Mouse (Mus musculus) heart, adult 2 months (tissue): Measurements from ENCODE around the gene Cpsf3. TPM values are rescaled to one million over a fixed set of nuclear protein-coding genes. Genes with fewer than 3 reads are reported as not detected.
A peak's percentile ranks its signal among the peaks of the same experiment; 100 is the strongest.

Experiments
- DNase-seq, 2 experiments: peaks; one replicate each; pipeline ENCODE4 v3.0.0; 2021
- H3K27ac ChIP-seq: fragments of 200-600 bp; 2 replicates; pipeline ENCODE4 v1.8.1; 2022
- H3K27me3 ChIP-seq: fragments of 200-500 bp; 2 replicates; pipeline ENCODE4 v1.6.1; 2012; ENCODE audit warnings: mild to moderate bottlenecking, low read length, inconsistent platforms, mixed read lengths; ENCODE audit not compliant: control insufficient read depth, insufficient read depth
- H3K36me3 ChIP-seq: fragments of 200-500 bp; 2 replicates; pipeline ENCODE4 v1.6.1; 2012; ENCODE audit warnings: low read length, inconsistent platforms; ENCODE audit not compliant: control insufficient read depth, insufficient read depth
- H3K4me1 ChIP-seq: fragments of 200-500 bp; 2 replicates; pipeline ENCODE4 v1.6.1; 2011; ENCODE audit warnings: low read length; ENCODE audit not compliant: control insufficient read depth, insufficient read depth
- H3K4me3 ChIP-seq: fragments of 200-600 bp; 2 replicates; pipeline ENCODE4 v1.8.1; 2022
- H3K79me2 ChIP-seq: fragments of 200-500 bp; replicated peaks from 2 replicates; pipeline ENCODE4 v1.6.1; 2012; ENCODE audit warnings: mild to moderate bottlenecking, inconsistent platforms, low read length, moderate library complexity, mixed read lengths; ENCODE audit not compliant: control insufficient read depth, insufficient read depth
- H3K9ac ChIP-seq: fragments of 200-500 bp; 2 replicates; pipeline ENCODE4 v1.6.1; 2012; ENCODE audit warnings: low read depth, mild to moderate bottlenecking, control low read depth, inconsistent platforms, low read length, mixed read lengths
- CTCF ChIP-seq: fragments of 200-600 bp; IDR thresholded peaks from 2 replicates; pipeline ENCODE4 v1.8.1; 2022; ENCODE audit warnings: antibody characterized with exemption, mild to moderate bottlenecking, moderate library complexity
- EP300 ChIP-seq: fragments of 200-500 bp; IDR thresholded peaks from 2 replicates; pipeline ENCODE4 v1.6.1; 2011; ENCODE audit warnings: low read depth, low read length, control low read depth; ENCODE audit not compliant: insufficient read depth
- POLR2A ChIP-seq: fragments of 200-500 bp; IDR thresholded peaks from 2 replicates; pipeline ENCODE4 v1.6.1; 2011; ENCODE audit warnings: mild to moderate bottlenecking, low read depth, low read length, control low read depth; ENCODE audit not compliant: insufficient read depth
- WGBS: fragments of 180-500 bp; shearing (Covaris S2); methylation state at CpG from one replicate; pipeline ENCODE4 v1.1.7; 2018; 5-methylcytosine and 5-hydroxymethylcytosine counted together
- intact Hi-C: fragments of 180-260 bp; cut with DNase I; formaldehyde crosslinking; loops from one replicate; pipeline ENCODE4 v1.15.1; 2025
- polyA plus RNA-seq: library from polyadenylated mRNA; depleted of rRNA; stranded (reverse); fragments of >200 nt; gene quantifications from 2 replicates; pipeline ENCODE4 v1.2.3, GENCODE M21; 2012
- total RNA-seq, 2 experiments: library from RNA; stranded (reverse); gene quantifications; 2 replicates each; pipeline ENCODE4 v1.2.3; 2021

Cpsf3 gene
- total and polyA plus RNA-seq, 3 experiments: 19.3 to 39.0 (median 32.5) TPM

- Histone ChIP-seq H3K4me3 (no peak overlapping the region), H3K9ac (no peak overlapping the region), H3K27ac (no peak overlapping the region), H3K4me1 (peaks cover 15% of the 10 kb centered on the region), H3K36me3 (peaks cover 7% of the 10 kb centered on the region), H3K79me2 (no peaks in the 10 kb centered on the region), H3K27me3 (no peaks in the 10 kb centered on the region)
- 75% methylated on average over 2 of the region's 2 CpGs for WGBS
- no peak for TF ChIP-seq EP300
- DNase-seq: no peak
- intact Hi-C loops: loop anchor here (1.0 to 5.0 kb wide), 2 partner anchors 18 to 189 kb away; no protein-coding TSS in a partner anchor
These were observed 18.4 kb upstream of the Cpsf3 start for GRCm38 (mm10) chr12:21266784-21267098.

- H3K4me1 ChIP-seq: peaks cover 15% of the 10 kb centered on the region
- H3K27ac ChIP-seq: no peak overlapping the region
- no peak overlapping the region for H3K4me3 ChIP-seq
- no peaks in the 10 kb centered on the region for H3K79me2 ChIP-seq
- intact Hi-C loops: loop anchor here (5.0 kb wide), 1 partner anchor 191 kb away; no protein-coding TSS in a partner anchor
- no peaks in the 10 kb centered on the region for H3K27me3 ChIP-seq
- WGBS: 83% methylated on average over 8 of the region's 8 CpGs
- TF ChIP-seq EP300 (no peak), POLR2A (no peak), CTCF (no peak)
- no peak for DNase-seq
- no peak overlapping the region for H3K9ac ChIP-seq
- peaks cover 7% of the 10 kb centered on the region for H3K36me3 ChIP-seq
These were observed 17.0 kb upstream of the Cpsf3 start for GRCm38 (mm10) chr12:21268083-21268616.

DNA sequence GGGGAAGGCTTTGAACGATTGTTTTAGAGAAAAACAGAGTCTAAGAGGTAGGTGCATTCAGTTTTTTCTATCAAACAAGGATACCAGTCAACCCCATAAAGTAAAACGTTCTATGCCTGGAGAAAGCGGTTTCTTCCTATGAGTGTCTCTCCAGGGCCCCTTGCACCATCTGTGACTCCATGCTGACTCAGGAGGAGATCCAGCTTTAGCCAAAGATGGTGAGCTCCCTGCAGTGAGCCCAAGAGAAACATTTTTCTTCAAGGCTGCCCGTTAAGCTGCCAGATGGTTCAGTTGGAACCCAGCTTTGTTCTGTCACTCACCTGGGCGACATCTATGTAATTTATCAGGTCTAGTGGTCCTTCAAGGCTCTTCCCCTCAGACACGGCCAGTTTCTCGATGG lies 10.7 kb upstream of the Cpsf3 start:
- WGBS: 81% methylated on average over 7 of the region's 7 CpGs
- TF ChIP-seq EP300 (no peak), POLR2A (no peak), CTCF (no peak)

DNA sequence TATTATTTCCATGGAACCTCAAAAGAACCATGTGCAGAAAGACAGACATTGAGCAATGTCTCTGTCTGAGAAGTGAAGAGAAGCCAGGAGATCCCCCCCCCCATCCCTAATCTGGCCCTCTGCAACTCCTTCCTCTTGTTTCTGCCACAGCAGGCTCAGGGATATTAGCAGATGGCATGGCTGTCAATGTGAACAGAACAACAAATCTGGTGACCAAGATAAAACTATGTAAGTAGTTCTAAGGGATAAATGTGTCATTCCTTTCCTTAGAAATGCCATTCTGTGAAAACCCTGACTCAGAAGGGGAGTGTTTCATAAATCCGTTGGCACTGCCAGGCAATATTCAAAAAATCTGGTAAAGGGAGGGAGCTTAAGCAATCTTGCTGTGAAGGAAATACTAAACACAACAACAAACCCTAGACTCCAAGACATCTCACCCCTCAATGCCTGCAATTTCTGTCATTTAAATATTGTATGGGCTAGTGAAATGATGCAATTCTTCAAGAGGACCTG lies 7.8 kb upstream of the Cpsf3 start:
- H3K4me3 ChIP-seq: no peak overlapping the region
- H3K9ac ChIP-seq: no peak overlapping the region
- intact Hi-C loops: no loop called here
- H3K27me3 ChIP-seq: no peaks in the 10 kb centered on the region
- peaks cover 2% of the 10 kb centered on the region; the same call in 1 of the 2 replicates for H3K79me2 ChIP-seq
- no peak for TF ChIP-seq EP300
- TF ChIP-seq CTCF: no peak
- TF ChIP-seq POLR2A: no peak
- 81% methylated on average over 1 of the region's 1 CpGs for WGBS
- no peak for DNase-seq
- H3K27ac ChIP-seq: no peak overlapping the region
- H3K4me1 ChIP-seq: peaks cover 1% of the 10 kb centered on the region; the same call in 1 of the 2 replicates
- no peaks in the 10 kb centered on the region for H3K36me3 ChIP-seq

More for the DNA sequence above, 10.7 kb upstream of the Cpsf3 start:
- H3K9ac ChIP-seq: no peak overlapping the region
- H3K4me3 ChIP-seq: no peak overlapping the region
- no peaks in the 10 kb centered on the region for H3K27me3 ChIP-seq
- H3K79me2 ChIP-seq: no peaks in the 10 kb centered on the region
- no peak overlapping the region for H3K27ac ChIP-seq
- intact Hi-C loops: no loop called here
- no peaks in the 10 kb centered on the region for H3K4me1 ChIP-seq
- H3K36me3 ChIP-seq: no peaks in the 10 kb centered on the region
- no peak for DNase-seq

GRCm38 (mm10) chr12:21285508-21286242 lies 484 bp downstream of the Cpsf3 start:
- no peaks in the 10 kb centered on the region for H3K27me3 ChIP-seq
- peak overlapping the region; percentile 85 for H3K27ac ChIP-seq
- H3K9ac ChIP-seq: peak overlapping the region; percentile 92
- WGBS: under 1% methylated on average over 47 of the region's 47 CpGs
- TF ChIP-seq CTCF (no peak), EP300 (0 out of 2 replicates have a peak, but pooled peaks have one; percentile 14)
- no peak for DNase-seq
- intact Hi-C loops: loop anchor here (1.0 to 2.0 kb wide), 4 partner anchors 21 to 131 kb away; partner anchors contain the start of genes Adam17, Iah1 and Ywhaq
- H3K79me2 ChIP-seq: 0 out of 2 replicates have a peak, but pooled peaks cover 2% of the 10 kb centered on the region
- H3K4me3 ChIP-seq: peak overlapping the region; percentile 95
- peaks cover 6% of the 10 kb centered on the region for H3K4me1 ChIP-seq
- peaks cover 2% of the 10 kb centered on the region; the same call in 1 of the 2 replicates for H3K36me3 ChIP-seq

DNA sequence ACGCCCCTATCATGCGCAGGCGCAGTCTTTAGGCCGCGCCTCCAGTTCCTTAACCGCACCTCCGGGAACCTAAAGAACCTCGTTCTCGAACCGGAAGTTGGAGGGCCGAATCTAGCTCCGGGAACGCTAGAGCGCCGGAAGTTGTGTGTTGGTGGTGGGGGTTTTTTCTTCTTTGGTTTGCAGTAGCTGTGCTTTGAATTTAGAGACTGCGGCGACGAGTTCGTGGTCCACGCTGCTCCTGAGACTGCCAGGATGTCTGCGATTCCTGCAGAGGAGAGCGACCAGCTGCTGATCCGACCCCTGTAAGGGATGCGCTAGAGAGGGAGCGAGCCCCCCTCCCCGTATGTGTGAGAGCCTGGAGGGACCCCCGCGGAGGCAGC lies 1.0 kb downstream of the Cpsf3 start, which contains the start of gene Itgb1bp1:
TSS of gene Itgb1bp1 (minus strand) at position 42 of the 380 bp plus-strand sequence.
- WGBS: under 1% methylated on average over 28 of the region's 28 CpGs
- peaks cover 5% of the 10 kb centered on the region for H3K4me1 ChIP-seq
- peak; percentile 99 to 100 for DNase-seq
- H3K27me3 ChIP-seq: no peaks in the 10 kb centered on the region
- intact Hi-C loops: loop anchor here (1.0 to 2.0 kb wide), 4 partner anchors 22 to 131 kb away; partner anchors contain the start of genes Adam17, Iah1 and Ywhaq
- H3K36me3 ChIP-seq: peaks cover 2% of the 10 kb centered on the region; the same call in 1 of the 2 replicates
- H3K4me3 ChIP-seq: peak within 1 kb of the TSS; percentile 95
- 0 out of 2 replicates have a peak, but pooled peaks cover 1% of the 10 kb centered on the region for H3K79me2 ChIP-seq
- TF ChIP-seq CTCF (0 out of 2 replicates have a peak, but pooled peaks have one; percentile 9), EP300 (no peak; the same call in 1 of the 2 replicates), POLR2A (peak; percentile 61; the same call in 1 of the 2 replicates)
- H3K9ac ChIP-seq: peak within 1 kb of the TSS; percentile 92
- H3K27ac ChIP-seq: peak within 1 kb of the TSS; percentile 85
